Mouse (Mus musculus) C2C12 (cell line): ENCODE measurements around the gene Ugt1a6b.
"Not testable (repeated sequence)": the region's sequence is repeated elsewhere in the genome, so short reads cannot be mapped to it uniquely, and the experiment has no call there.

Experiments
- CTCF ChIP-seq: IDR thresholded peaks from one replicate; pipeline ENCODE4 v1.5.1; 2011; ENCODE audit not compliant: control insufficient read depth, insufficient read depth, insufficient read length
- MYOG ChIP-seq: IDR thresholded peaks from one replicate; pipeline ENCODE4 v1.6.1; 2011; ENCODE audit not compliant: control insufficient read depth, insufficient read length; ENCODE audit errors: extremely low read depth

- TF ChIP-seq CTCF, MYOG: not testable (repeated sequence)
These were observed 120.0 kb downstream of the Ugt1a6b start for GRCm38 (mm10) chr1:88223011-88223515.
